Mouse (Mus musculus): Measurements from ENCODE around the gene Prrg2.

Gene Prrg2

DNA sequence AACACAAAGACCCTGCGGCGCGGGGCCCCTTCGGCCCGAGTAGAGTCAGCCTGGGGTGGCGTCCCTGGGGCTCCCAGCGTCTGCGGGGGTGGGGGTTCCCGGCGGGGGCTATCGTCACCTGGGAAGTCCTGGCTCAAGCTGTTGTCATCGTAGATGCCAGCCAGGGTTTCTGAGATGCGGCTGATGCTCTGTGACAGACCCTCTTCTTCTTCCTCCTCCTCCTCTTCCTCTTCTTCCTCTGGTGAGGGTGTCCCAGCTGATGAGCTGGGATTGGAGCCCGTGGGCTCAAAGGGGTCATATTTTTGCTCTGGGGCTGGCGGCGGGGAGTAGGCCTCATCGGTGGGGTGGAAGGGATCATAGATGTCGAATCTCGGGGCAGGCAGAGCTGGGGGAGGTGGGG is 54.1 kb downstream of the Prrg2 start:
- no peak for DNase-seq (ENCODE audit: low read depth)

DNA sequence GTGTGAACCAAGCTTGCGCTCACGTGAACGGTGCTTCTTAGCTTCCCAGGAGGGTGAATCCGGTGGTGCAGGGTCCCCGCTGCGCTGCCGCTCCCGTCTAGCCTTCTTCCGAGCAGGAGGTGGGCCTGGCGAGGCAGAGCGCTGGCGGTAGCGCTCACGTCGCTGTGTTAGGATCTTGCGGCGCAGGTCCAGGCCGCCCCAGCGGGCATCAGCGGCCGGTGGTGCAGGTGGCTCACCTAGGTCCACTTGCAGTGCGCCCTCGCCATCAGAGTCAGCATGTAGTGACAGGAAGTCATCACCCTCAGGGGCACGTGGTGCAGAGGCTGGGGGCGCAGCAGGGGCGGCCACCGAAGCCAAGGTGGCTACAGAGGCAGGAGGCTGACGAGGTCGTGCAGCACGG is 54.6 kb downstream of the Prrg2 start:
- no peak for DNase-seq (ENCODE audit: low read depth)

DNA sequence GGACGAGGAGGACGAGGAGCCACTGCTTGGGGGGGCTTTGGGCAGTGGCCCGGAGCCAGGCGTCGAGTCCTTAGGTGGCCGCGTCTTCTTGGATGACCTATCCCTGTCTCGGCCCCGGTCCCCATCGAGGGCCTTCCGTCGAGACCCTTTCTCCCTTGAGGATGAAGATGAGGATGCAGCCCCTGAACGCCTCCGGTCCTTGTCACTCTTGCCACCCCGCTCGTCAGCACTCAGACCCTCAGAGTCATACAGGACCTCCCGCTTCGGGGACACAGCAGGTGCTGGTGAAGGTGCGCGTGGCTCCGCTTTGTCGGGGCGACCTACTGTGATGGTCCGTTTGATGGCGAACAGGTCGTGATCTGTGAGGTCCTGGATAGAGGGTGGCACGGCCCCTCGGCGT is 55.3 kb downstream of the Prrg2 start:
- DNase-seq (ENCODE audit: low read depth), result no peak

DNA sequence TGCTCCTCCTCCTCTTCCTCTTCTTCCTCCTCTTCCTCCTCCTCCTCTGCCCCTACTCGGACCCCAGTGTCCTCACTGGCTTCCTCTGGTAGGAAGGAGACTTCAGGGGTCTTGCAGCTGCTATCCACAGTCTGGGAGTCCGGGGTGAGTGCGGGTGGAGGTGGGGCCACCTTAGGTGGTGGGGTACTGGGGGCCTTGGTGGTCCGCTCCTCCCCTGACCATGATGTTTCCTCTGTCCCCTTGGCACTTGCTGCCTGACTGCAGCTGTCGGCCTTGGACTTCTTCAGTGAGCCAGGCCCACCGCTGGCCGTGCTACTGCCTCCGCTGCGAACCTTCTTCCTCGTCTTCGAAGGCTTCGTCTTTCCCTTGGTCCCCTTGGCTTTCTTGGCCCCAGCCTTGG is 56.0 kb downstream of the Prrg2 start:
- no peak for DNase-seq (ENCODE audit: low read depth)

DNA sequence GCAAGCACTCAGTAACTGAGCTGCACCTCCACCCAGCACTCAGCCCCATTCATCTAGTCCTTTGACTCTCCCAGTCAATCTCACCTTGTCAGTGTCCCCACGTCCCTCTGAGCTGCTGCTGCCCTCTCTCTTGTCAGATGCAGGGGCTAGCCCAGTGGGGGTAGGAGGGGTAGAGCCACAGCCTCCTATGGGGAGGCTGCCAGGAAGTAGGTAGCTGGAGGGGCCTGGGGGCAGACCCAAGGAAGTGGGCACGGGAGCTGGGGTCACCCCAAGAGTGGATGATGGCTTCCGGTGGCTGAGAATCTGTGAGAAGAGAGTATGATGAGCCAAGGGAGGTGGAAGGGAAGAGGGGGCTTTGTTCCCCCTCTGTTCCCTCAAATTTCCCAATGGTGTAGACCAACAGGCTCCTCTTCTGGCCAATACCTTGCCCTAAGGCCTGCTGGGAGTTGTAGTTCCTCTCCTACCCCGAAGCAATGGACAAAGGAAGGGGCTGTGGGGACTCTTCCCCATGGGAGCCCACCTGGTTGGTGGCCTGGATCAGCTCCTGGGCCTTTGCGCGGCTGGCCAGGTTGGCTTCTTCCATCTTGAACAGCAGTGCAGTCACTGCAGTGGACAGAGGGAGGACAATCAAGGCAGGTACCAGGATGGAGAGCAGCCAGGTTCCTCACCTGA is 57.0 kb downstream of the Prrg2 start:
- no peak for DNase-seq (ENCODE audit: low read depth)

DNA sequence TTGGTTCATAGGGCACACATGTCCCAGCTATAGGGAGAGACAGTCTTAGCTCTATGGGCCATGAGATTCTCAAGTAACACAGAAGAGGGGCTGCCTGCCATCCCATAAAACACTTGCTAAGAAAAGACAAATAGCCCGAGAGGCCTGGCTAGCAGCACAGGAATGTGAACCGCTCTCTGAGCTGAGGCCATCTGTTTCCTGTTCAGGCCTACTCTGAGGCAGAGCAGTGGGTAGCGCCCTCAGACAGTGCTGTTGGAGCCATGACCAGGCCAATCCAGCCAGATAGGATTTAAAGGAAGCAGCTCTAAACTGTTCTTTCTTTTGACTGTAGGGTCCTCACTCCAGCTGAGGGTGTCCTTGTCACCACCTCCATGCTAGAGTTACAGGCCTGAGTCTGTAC is 57.9 kb downstream of the Prrg2 start:
- no peak for DNase-seq (ENCODE audit: low read depth)
